Mouse (Mus musculus): ENCODE measurements around the gene Chsy1. TPM values are rescaled to one million over a fixed set of nuclear protein-coding genes. Genes with fewer than 3 reads are reported as not detected.

The Chsy1 gene
- polyA plus RNA-seq, 1 experiment: 1.8 TPM

DNA sequence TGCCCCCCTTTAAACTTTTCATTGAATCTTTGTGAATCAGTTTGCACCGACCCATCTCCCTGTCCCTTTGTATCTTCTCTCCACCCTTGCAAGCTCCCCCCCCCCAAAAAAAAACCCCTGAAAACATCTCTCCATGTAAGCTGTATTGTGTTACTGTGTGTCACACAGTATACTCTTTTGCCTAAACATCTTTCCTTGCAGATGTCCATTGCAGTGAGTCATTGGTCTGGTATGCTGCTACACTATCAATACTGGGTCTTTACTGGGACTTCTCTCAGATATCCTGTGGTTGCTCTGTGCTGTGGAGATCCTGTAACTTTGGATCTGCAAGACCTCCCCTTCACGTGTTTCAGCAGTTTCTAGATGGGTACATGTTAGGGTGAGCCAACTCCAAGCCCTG is 21.0 kb downstream of the Chsy1 start:
- Histone ChIP-seq H3K27me3 (ENCODE audit: control insufficient read depth, insufficient read depth, low read length) (no peaks in the 10 kb centered on the region), H3K4me3 (ENCODE audit: control insufficient read depth, low read depth, low read length) (no peak overlapping the region), H3K36me3 (ENCODE audit: control insufficient read depth, insufficient read depth, low read length) (no peaks in the 10 kb centered on the region), H3K4me1 (ENCODE audit: control insufficient read depth, insufficient read depth, low read length) (no peaks in the 10 kb centered on the region), H3K27ac (ENCODE audit: control insufficient read depth, insufficient read depth, low read depth, low read length) (no peak overlapping the region)
- TF ChIP-seq CTCF (IDR thresholded peaks at IDR 0.05; ENCODE audit: control insufficient read depth, insufficient read depth, insufficient replicate concordance, low read depth, low read length) (no peak), POLR2A (IDR thresholded peaks at IDR 0.05; ENCODE audit: control insufficient read depth, low read depth, low read length) (no peak)

DNA sequence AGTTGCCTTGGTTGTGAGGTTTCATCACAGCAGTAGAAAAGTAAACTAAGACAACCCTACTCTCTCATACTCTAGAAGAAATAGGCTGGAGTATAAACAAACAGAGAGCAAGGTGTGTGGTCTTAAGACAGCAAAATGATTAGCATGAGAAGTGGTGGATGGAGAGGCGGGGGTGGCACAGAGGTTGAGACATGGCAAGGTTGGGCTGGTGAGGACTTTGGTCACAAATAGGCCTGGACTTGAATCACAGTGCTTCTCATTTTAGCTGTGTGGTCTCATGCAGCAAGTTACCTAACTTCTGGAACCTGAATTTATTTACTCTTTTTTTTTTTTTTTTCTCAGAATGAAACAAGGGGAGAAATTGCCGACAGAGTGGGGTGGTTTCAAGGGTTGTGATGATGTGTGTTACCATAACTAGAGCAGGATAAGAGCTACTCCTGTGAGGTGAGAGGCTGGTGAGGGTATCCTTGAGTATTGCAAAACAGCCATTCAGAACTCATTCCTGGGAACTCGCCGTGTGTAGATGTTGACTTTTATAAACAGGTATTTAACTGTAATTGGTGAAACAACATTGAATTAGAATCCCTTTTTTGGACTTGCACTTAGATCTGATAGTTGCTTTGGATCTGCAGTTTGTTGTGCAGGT is 22.6 kb downstream of the Chsy1 start:
- no peaks in the 10 kb centered on the region for H3K36me3 ChIP-seq (ENCODE audit: control insufficient read depth, insufficient read depth, low read length)
- H3K27ac ChIP-seq (ENCODE audit: control insufficient read depth, insufficient read depth, low read depth, low read length): no peak overlapping the region
- TF ChIP-seq POLR2A (IDR thresholded peaks at IDR 0.05; ENCODE audit: control insufficient read depth, low read depth, low read length) (no peak), CTCF (IDR thresholded peaks at IDR 0.05; ENCODE audit: control insufficient read depth, insufficient read depth, insufficient replicate concordance, low read depth, low read length) (no peak)
- no peaks in the 10 kb centered on the region for H3K27me3 ChIP-seq (ENCODE audit: control insufficient read depth, insufficient read depth, low read length)
- no peaks in the 10 kb centered on the region for H3K4me1 ChIP-seq (ENCODE audit: control insufficient read depth, insufficient read depth, low read length)
- H3K4me3 ChIP-seq (ENCODE audit: control insufficient read depth, low read depth, low read length): no peak overlapping the region

DNA sequence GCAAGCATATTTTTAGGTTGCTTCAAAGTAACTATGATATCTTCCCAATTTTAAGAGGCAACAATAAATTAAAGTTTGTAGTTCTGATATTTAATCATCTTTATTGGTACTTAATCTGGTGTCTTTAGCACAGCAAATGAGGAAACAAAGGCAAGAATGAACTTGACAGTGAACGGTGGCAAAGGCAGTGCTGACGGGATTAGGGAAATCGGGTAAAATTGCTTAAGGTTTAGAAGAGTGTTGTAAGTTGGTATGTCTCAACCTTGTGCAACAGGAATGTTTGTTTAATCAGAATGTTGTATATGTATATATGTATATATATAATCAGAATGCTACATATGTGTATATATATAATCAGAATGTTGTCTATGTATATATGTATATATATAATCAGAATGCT is 24.8 kb downstream of the Chsy1 start:
- Histone ChIP-seq H3K4me1 (ENCODE audit: control insufficient read depth, insufficient read depth, low read length) (no peaks in the 10 kb centered on the region), H3K27ac (ENCODE audit: control insufficient read depth, insufficient read depth, low read depth, low read length) (no peak overlapping the region), H3K4me3 (ENCODE audit: control insufficient read depth, low read depth, low read length) (no peak overlapping the region), H3K27me3 (ENCODE audit: control insufficient read depth, insufficient read depth, low read length) (no peaks in the 10 kb centered on the region), H3K36me3 (ENCODE audit: control insufficient read depth, insufficient read depth, low read length) (no peaks in the 10 kb centered on the region)
- TF ChIP-seq POLR2A (IDR thresholded peaks at IDR 0.05; ENCODE audit: control insufficient read depth, low read depth, low read length): no peak
- no peak for TF ChIP-seq CTCF (IDR thresholded peaks at IDR 0.05; ENCODE audit: control insufficient read depth, insufficient read depth, insufficient replicate concordance, low read depth, low read length)

DNA sequence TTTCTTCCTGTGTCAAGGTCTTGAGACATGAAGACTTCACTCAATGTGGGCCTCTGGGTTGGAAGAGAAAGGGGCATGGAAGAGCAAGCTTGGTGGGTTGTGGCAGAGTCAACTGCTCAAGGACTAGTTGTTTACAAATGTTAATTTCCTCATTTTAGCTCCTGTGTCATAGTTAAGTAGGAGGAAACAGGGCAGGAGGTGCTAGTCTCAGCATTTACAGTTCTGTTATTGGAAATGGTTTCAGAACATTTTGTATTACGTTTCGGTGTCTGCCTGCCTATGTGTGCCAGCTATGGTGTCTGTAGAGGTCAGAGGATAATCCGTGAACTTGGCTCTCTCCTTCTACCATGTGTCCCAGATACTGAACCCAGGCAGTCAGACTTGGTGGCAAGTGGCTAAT is 26.3 kb downstream of the Chsy1 start:
- no peaks in the 10 kb centered on the region for H3K36me3 ChIP-seq (ENCODE audit: control insufficient read depth, insufficient read depth, low read length)
- no peaks in the 10 kb centered on the region for H3K27me3 ChIP-seq (ENCODE audit: control insufficient read depth, insufficient read depth, low read length)
- TF ChIP-seq CTCF (IDR thresholded peaks at IDR 0.05; ENCODE audit: control insufficient read depth, insufficient read depth, insufficient replicate concordance, low read depth, low read length) (no peak), POLR2A (IDR thresholded peaks at IDR 0.05; ENCODE audit: control insufficient read depth, low read depth, low read length) (no peak)
- H3K27ac ChIP-seq (ENCODE audit: control insufficient read depth, insufficient read depth, low read depth, low read length): no peak overlapping the region
- H3K4me3 ChIP-seq (ENCODE audit: control insufficient read depth, low read depth, low read length): no peak overlapping the region
- no peaks in the 10 kb centered on the region for H3K4me1 ChIP-seq (ENCODE audit: control insufficient read depth, insufficient read depth, low read length)

DNA sequence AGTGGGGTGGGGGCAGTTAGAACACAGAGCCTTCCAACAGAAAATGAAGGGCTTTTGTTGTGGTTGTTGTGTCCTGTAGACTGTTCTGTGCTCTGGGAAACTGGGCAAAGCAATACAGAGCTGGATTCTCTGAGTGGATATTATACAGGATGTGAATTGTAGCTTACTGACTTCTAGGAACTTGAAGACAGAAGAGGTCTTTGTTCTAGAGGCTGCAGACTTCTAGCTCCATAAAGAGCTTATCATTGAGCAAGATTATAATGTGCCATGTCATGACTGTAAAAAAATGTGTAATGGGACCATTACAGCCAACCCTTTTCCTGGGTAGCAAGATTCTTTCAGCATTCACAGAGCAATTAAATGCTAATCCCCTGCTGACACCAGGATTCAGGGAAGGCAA is 26.9 kb downstream of the Chsy1 start:
- Histone ChIP-seq H3K27ac (ENCODE audit: control insufficient read depth, insufficient read depth, low read depth, low read length) (no peak overlapping the region), H3K27me3 (ENCODE audit: control insufficient read depth, insufficient read depth, low read length) (no peaks in the 10 kb centered on the region), H3K4me3 (ENCODE audit: control insufficient read depth, low read depth, low read length) (no peak overlapping the region), H3K4me1 (ENCODE audit: control insufficient read depth, insufficient read depth, low read length) (no peaks in the 10 kb centered on the region), H3K36me3 (ENCODE audit: control insufficient read depth, insufficient read depth, low read length) (no peaks in the 10 kb centered on the region)
- TF ChIP-seq POLR2A (IDR thresholded peaks at IDR 0.05; ENCODE audit: control insufficient read depth, low read depth, low read length) (no peak), CTCF (IDR thresholded peaks at IDR 0.05; ENCODE audit: control insufficient read depth, insufficient read depth, insufficient replicate concordance, low read depth, low read length) (no peak)

DNA sequence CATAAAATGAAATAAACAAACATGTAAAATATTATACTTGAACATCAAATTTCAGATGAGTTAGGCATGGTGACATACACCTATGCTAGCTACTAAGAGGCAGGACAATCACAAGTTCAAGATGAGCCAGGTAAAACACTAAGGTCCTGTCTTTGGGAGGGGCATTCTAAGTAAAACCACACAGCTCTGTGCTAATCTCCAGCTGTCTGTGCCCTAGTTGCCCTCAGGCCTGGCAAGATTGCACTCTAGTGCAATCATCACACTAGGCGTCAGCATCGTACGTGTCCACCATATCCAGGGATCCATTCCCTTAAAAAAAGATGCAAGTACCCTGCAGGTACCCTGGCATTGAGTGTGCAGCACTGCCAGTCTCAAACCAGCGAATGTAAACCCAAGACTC is 28.0 kb downstream of the Chsy1 start:
- H3K27me3 ChIP-seq (ENCODE audit: control insufficient read depth, insufficient read depth, low read length): no peaks in the 10 kb centered on the region
- no peaks in the 10 kb centered on the region for H3K36me3 ChIP-seq (ENCODE audit: control insufficient read depth, insufficient read depth, low read length)
- no peaks in the 10 kb centered on the region for H3K4me1 ChIP-seq (ENCODE audit: control insufficient read depth, insufficient read depth, low read length)
- no peak overlapping the region for H3K4me3 ChIP-seq (ENCODE audit: control insufficient read depth, low read depth, low read length)
- TF ChIP-seq POLR2A (IDR thresholded peaks at IDR 0.05; ENCODE audit: control insufficient read depth, low read depth, low read length) (no peak), CTCF (IDR thresholded peaks at IDR 0.05; ENCODE audit: control insufficient read depth, insufficient read depth, insufficient replicate concordance, low read depth, low read length) (no peak)
- no peak overlapping the region for H3K27ac ChIP-seq (ENCODE audit: control insufficient read depth, insufficient read depth, low read depth, low read length)

DNA sequence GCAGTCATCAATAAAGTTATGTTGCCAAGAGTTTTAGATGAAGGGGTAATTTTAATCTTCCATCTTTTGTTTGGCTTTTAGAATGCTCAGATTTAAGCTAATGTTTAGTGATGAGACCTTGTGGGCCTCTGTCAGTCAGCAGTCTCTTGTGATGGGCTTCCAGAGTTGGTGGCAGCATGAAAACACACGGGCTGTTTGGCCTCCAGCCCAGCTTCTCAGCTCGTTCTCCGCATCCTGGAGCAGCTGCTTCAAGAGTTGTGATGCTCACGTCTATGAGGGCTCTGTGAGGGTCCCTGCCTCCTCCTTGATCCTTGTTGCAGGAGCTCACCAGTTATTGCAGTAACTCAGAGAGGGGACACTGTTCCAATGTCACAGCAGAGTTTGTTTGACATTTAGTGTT is 29.0 kb downstream of the Chsy1 start:
- no peaks in the 10 kb centered on the region for H3K4me1 ChIP-seq (ENCODE audit: control insufficient read depth, insufficient read depth, low read length)
- TF ChIP-seq CTCF (IDR thresholded peaks at IDR 0.05; ENCODE audit: control insufficient read depth, insufficient read depth, insufficient replicate concordance, low read depth, low read length): no peak
- TF ChIP-seq POLR2A (IDR thresholded peaks at IDR 0.05; ENCODE audit: control insufficient read depth, low read depth, low read length): no peak
- H3K27ac ChIP-seq (ENCODE audit: control insufficient read depth, insufficient read depth, low read depth, low read length): no peak overlapping the region

DNA sequence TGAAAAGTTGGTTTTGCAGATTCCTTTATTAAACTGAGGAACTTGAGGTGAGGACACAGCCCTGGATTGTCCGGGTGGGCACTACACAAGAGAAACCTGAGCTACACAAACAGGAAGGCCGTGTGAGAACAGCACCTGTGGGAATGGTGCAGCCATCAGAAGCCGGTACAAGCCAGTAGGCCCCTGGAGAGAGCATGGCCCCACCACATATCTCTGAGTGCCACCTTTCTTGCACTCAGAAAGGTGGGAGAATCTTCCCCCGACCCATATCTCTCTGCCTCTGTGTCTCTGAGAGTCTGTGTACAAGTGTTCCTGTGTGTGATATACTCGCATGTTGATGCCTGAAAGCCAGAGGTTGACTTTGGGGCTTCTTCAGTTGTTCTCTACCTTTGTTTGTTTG is 29.6 kb downstream of the Chsy1 start:
- no peaks in the 10 kb centered on the region for H3K27me3 ChIP-seq (ENCODE audit: control insufficient read depth, insufficient read depth, low read length)
- no peaks in the 10 kb centered on the region for H3K4me1 ChIP-seq (ENCODE audit: control insufficient read depth, insufficient read depth, low read length)
- H3K27ac ChIP-seq (ENCODE audit: control insufficient read depth, insufficient read depth, low read depth, low read length): no peak overlapping the region
- no peak overlapping the region for H3K4me3 ChIP-seq (ENCODE audit: control insufficient read depth, low read depth, low read length)
- TF ChIP-seq POLR2A (IDR thresholded peaks at IDR 0.05; ENCODE audit: control insufficient read depth, low read depth, low read length) (no peak), CTCF (IDR thresholded peaks at IDR 0.05; ENCODE audit: control insufficient read depth, insufficient read depth, insufficient replicate concordance, low read depth, low read length) (no peak)
- H3K36me3 ChIP-seq (ENCODE audit: control insufficient read depth, insufficient read depth, low read length): no peaks in the 10 kb centered on the region

More for the DNA sequence above, 29.0 kb downstream of the Chsy1 start:
- Histone ChIP-seq H3K4me3 (ENCODE audit: control insufficient read depth, low read depth, low read length) (no peak overlapping the region), H3K27me3 (ENCODE audit: control insufficient read depth, insufficient read depth, low read length) (no peaks in the 10 kb centered on the region), H3K36me3 (ENCODE audit: control insufficient read depth, insufficient read depth, low read length) (no peaks in the 10 kb centered on the region)

Data from testis, adult 2 months (tissue).